Mouse (Mus musculus) megakaryocyte, embryonic 14.5 days (primary cell): ENCODE data around the gene Vkorc1l1. TPM values are rescaled to one million over a fixed set of nuclear protein-coding genes. Genes with fewer than 3 reads are reported as not detected.
"Not testable (repeated sequence)": the region's sequence is repeated elsewhere in the genome, so short reads cannot be mapped to it uniquely, and the experiment has no call there.

Experiments
- H3K27me3 ChIP-seq: replicated peaks from 2 replicates; pipeline ENCODE3; 2012; ENCODE audit warnings: inconsistent platforms
- H3K36me3 ChIP-seq: replicated peaks from 2 replicates; pipeline ENCODE3; 2012; ENCODE audit warnings: low read length, inconsistent platforms, mixed read lengths
- H3K4me1 ChIP-seq: 2 replicates; pipeline ENCODE4 v1.6.1; 2012; ENCODE audit warnings: inconsistent platforms
- H3K4me3 ChIP-seq: replicated peaks from 2 replicates; pipeline ENCODE3; 2012; ENCODE audit warnings: moderate library complexity, mild to moderate bottlenecking, inconsistent platforms
- H3K9me3 ChIP-seq: 2 replicates; pipeline ENCODE4 v1.6.1; 2012; ENCODE audit warnings: inconsistent platforms
- FLI1 ChIP-seq: IDR thresholded peaks from 2 replicates; pipeline ENCODE4 v1.6.1; 2012; ENCODE audit warnings: low read length, inconsistent platforms, mixed read lengths
- GATA1 ChIP-seq: IDR thresholded peaks from 3 replicates; pipeline ENCODE4 v1.6.1; 2012; ENCODE audit warnings: mixed read lengths, low read length, inconsistent platforms, borderline replicate concordance
- polyA plus RNA-seq: library from polyadenylated mRNA; stranded (reverse); fragments of >175 nt; gene quantifications from 2 replicates; pipeline ENCODE4 v1.2.3, GENCODE M21; 2012; ENCODE audit warnings: low replicate concordance; ENCODE audit not compliant: insufficient read depth

Vkorc1l1 gene
- polyA plus RNA-seq, 1 experiment: 3.5 TPM

DNA sequence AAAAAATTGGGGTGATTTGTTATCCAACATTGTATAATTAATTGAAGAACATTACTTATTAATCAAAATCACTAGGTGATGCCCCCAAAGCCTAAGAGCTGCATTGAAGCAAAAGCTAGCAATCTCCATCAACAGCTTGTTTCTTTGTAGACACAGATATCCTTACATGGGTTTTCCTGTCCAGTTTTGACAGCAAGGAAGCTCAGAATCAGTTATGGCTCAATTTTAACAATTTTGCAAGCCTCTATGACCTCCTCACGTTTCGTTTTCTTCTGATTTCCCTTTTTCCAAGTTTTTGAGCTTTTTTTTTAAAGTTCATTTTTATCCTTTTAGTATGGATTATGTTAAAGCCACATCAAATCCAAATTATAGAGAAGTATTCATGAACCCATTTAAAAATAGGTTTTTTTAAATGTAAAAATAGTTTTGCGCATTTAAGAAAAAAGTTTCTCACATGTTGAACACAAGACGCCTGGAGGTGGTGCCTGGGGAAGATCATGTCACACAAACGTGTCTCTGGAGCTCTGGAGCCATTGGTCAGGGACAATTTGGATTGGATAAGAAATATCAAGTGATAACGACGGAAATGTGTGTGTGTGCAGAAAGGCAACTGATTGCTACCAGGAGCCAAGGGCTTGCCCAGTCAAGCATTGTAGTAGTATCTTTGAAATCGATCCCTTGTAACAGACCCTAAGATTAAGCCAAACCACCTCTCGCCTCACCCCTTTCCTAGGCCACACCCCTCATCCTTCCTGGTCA lies 855 bp upstream of the Vkorc1l1 start:
- Histone ChIP-seq H3K4me3 (peak overlapping the region; percentile 91), H3K9me3 (no peaks in the 10 kb centered on the region), H3K36me3 (peaks cover 12% of the 10 kb centered on the region), H3K27me3 (no peaks in the 10 kb centered on the region), H3K4me1 (peaks cover 40% of the 10 kb centered on the region; the same call in 1 of the 2 replicates)
- TF ChIP-seq FLI1 (no peak), GATA1 (no peak)

DNA sequence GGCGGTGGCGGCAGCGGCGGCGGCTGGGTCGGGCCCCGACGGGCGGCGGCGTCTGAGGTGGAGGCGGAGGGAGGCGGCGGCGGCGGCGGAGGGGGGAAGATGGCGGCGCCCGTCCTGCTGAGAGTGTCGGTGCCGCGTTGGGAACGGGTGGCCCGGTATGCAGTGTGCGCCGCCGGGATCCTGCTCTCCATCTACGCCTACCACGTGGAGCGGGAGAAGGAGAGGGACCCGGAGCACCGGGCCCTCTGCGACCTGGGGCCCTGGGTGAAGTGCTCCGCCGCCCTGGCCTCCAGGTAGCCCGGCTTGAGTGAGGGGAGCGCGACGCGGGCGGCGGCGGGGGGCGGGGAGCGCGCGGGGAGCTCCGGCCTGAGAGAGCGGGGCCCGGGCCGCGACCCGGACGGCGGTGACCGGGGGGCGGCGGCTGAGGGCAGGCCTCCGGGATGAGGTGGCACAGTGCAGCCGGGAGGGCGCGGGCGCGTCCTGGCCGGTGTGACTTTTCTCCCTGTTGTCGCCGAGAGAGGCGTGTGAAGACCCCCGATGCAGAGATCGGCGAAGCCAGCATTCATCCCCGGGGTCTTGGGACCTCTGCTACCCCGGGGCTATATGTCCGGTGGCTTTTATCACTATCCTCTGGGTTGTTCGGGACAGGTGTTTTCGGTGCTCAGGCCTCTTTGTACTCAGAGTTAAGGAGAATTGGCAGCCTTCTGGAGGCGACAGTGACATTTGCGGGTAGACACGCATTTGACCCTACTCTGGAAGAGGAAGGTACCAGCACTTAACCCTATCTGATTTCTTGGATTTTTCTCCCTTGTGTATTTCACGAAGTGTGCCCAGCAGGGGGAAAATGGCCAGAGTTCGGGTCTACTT lies 536 bp downstream of the Vkorc1l1 start:
- H3K27me3 ChIP-seq, H3K9me3 ChIP-seq: not testable (repeated sequence)
- peaks cover 20% of the 10 kb centered on the region for H3K36me3 ChIP-seq
- H3K4me3 ChIP-seq: peak overlapping the region; percentile 94
- H3K4me1 ChIP-seq: peaks cover 45% of the 10 kb centered on the region; the same call in 1 of the 2 replicates

DNA sequence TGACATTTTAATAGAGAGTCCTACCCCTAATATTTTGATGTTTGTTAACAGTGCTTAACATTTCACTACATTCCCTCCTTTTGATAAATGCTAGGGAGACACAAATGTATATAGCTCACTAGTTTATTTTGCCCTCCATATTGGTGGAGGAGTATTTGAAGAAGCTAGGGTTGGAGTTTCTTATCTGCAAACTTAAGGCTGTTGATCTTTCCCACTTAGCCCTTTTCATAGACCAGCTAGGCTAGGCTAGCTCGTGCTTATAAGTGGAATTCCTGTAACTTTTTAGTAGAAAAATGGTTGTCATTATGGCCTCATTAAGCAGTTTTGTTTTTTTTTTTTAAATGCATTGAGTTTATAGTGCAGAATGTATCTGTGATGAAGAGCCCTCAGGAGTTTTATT lies 1.6 kb downstream of the Vkorc1l1 start:
- Histone ChIP-seq H3K27me3 (no peaks in the 10 kb centered on the region), H3K4me3 (no peak overlapping the region), H3K4me1 (peaks cover 55% of the 10 kb centered on the region), H3K9me3 (no peaks in the 10 kb centered on the region), H3K36me3 (peaks cover 26% of the 10 kb centered on the region)
- no peak for TF ChIP-seq FLI1
- no peak for TF ChIP-seq GATA1

- Histone ChIP-seq H3K4me3 (no peak overlapping the region), H3K27me3 (no peaks in the 10 kb centered on the region), H3K36me3 (peaks cover 26% of the 10 kb centered on the region), H3K9me3 (no peaks in the 10 kb centered on the region), H3K4me1 (peaks cover 61% of the 10 kb centered on the region)
- TF ChIP-seq GATA1 (no peak), FLI1 (no peak)
Observed at GRCm38 (mm10) chr5:129947528-129948033, 5.8 kb downstream of the Vkorc1l1 start.

- H3K36me3 ChIP-seq: peaks cover 7% of the 10 kb centered on the region
- no peaks in the 10 kb centered on the region for H3K9me3 ChIP-seq
- H3K4me1 ChIP-seq: peaks cover 74% of the 10 kb centered on the region
- TF ChIP-seq FLI1: no peak
- TF ChIP-seq GATA1: no peak
- H3K4me3 ChIP-seq: no peak overlapping the region
- H3K27me3 ChIP-seq: no peaks in the 10 kb centered on the region
Observed at GRCm38 (mm10) chr5:129952143-129952542, 10.4 kb downstream of the Vkorc1l1 start.

DNA sequence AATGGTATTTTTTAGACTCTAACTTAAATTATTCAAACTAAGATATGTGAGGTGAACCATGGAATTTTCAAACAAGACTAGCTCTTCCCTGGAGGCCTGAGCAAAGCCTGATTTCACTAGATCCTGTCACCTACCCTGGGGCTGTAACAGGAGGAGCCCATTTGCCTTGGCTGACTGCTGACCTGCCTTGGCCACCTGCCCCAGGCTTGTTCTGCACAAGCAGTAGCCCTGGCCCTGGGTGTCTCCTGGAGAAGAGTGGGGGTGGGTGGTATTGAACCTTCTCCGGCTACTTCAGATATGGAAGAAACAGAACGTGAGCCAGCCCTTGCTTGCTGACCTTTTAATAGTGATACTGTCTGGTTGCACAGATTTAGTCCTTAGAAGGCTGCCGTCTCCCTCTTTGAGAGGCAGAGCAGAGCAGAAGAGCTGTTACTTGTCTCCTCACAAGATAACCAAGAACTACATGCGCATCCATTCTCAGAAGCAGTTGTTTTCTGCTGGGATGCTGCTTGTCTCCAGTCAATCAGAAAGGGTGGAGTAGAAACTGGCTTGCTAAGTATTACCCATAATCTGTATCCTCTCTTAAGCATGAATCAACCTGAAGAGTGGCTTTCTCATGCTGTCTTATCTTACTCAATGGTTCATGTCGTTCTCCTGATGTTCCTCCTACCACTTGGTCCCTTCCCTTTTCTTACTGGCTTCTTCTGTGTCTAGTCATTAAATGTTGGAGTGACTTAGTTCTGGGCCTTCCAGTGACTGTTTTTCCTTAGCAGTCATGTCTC lies 12.9 kb downstream of the Vkorc1l1 start:
- H3K4me3 ChIP-seq: no peak overlapping the region
- no peaks in the 10 kb centered on the region for H3K9me3 ChIP-seq
- H3K4me1 ChIP-seq: peaks cover 57% of the 10 kb centered on the region
- no peak for TF ChIP-seq FLI1
- no peak for TF ChIP-seq GATA1
- no peaks in the 10 kb centered on the region for H3K27me3 ChIP-seq
- H3K36me3 ChIP-seq: peaks cover 16% of the 10 kb centered on the region

GRCm38 (mm10) chr5:129955792-129956191 lies 14.0 kb downstream of the Vkorc1l1 start:
- H3K4me1 ChIP-seq: peaks cover 51% of the 10 kb centered on the region
- H3K9me3 ChIP-seq: no peaks in the 10 kb centered on the region

DNA sequence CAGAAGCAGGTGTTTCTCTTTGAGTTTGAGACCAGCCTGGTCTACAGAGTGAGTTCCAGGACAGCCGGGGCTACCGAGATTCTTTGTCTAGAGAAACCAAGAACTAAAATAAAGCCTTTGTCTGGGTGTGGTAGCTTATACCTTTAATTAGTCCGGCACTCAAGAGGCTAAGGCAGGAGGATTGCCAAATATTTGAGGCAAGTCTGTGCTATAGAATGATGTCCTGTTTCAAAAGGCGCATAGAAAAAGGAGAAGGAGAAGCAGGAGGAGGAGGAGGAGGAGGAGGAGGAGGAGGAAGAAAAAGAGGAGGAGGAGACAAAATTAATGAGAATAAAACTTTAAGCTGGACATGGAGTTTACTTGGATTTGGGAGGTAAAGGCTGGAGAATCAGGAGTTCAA lies 21.5 kb downstream of the Vkorc1l1 start:
- Histone ChIP-seq H3K4me1 (peaks cover 23% of the 10 kb centered on the region), H3K36me3 (peaks cover 24% of the 10 kb centered on the region)

More at GRCm38 (mm10) chr5:129955792-129956191, 14.0 kb downstream of the Vkorc1l1 start:
- H3K36me3 ChIP-seq: peaks cover 24% of the 10 kb centered on the region
- H3K27me3 ChIP-seq: no peaks in the 10 kb centered on the region
- peak overlapping the region; percentile 15 for H3K4me3 ChIP-seq
- TF ChIP-seq GATA1: no peak
- no peak for TF ChIP-seq FLI1

DNA sequence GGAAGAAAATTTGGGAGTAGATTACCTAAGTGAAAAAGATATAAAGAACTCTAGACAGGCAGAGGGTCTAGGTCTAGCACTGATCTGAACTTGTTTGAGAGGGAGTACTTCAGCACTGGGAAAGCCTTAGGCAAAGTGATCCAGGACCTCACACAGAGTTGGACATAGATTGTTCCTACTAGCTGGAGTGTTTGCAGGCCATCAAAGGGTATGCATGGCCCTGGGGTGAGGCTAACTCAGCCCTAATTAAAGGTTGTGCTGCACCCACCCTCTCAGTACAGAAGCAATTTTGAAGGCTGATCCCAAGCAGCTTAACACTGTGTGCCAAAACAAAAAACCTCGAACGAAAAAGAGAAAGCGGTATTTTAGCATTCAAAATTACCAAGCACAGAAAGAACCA lies 24.7 kb downstream of the Vkorc1l1 start:
- Histone ChIP-seq H3K27me3 (no peaks in the 10 kb centered on the region), H3K4me3 (no peak overlapping the region), H3K9me3 (no peaks in the 10 kb centered on the region), H3K36me3 (peaks cover 5% of the 10 kb centered on the region), H3K4me1 (peaks cover 32% of the 10 kb centered on the region)
- TF ChIP-seq FLI1: no peak
- no peak for TF ChIP-seq GATA1

More for the DNA sequence above, 21.5 kb downstream of the Vkorc1l1 start:
- Histone ChIP-seq H3K27me3 (no peaks in the 10 kb centered on the region), H3K9me3 (no peaks in the 10 kb centered on the region), H3K4me3 (no peak overlapping the region)
- TF ChIP-seq FLI1: no peak
- TF ChIP-seq GATA1: no peak
